Mouse (Mus musculus) embryonic fibroblast, embryonic 13.5 days (primary cell): ENCODE data around the gene Slc25a33. TPM values are rescaled to one million over a fixed set of nuclear protein-coding genes. Genes with fewer than 3 reads are reported as not detected.
A peak's percentile ranks its signal among the peaks of the same experiment; 100 is the strongest.

Experiments
- H3K27ac ChIP-seq: 2 replicates; pipeline ENCODE4 v1.5.1; 2012; ENCODE audit warnings: low read length, control low read depth, inconsistent platforms; ENCODE audit not compliant: insufficient read depth
- H3K4me1 ChIP-seq: 2 replicates; pipeline ENCODE4 v1.6.1; 2011; ENCODE audit warnings: low read length; ENCODE audit not compliant: control insufficient read depth, insufficient read depth
- H3K4me3 ChIP-seq: 2 replicates; pipeline ENCODE4 v1.5.1; 2011; ENCODE audit warnings: mild to moderate bottlenecking, control low read depth, low read length; ENCODE audit not compliant: insufficient read depth
- CTCF ChIP-seq: IDR thresholded peaks from 2 replicates; pipeline ENCODE4 v1.5.1; 2011; ENCODE audit warnings: mild to moderate bottlenecking, control low read depth, low read length, moderate library complexity, borderline replicate concordance; ENCODE audit not compliant: insufficient read depth
- POLR2A ChIP-seq: IDR thresholded peaks from 2 replicates; pipeline ENCODE4 v1.6.1; 2011; ENCODE audit warnings: low read depth, mild to moderate bottlenecking, control low read depth, low read length, moderate library complexity
- polyA plus RNA-seq: library from polyadenylated mRNA; stranded (reverse); fragments of >200 nt; gene quantifications from 2 replicates; pipeline ENCODE4 v1.2.4, GENCODE M21; 2011; ENCODE audit warnings: low read depth; ENCODE audit not compliant: missing spikeins, insufficient read length

Slc25a33 gene
- polyA plus RNA-seq, 1 experiment: 5.7 TPM

- Histone ChIP-seq H3K4me1 (no peaks in the 10 kb centered on the region), H3K27ac (no peak overlapping the region), H3K4me3 (no peak overlapping the region)
- TF ChIP-seq POLR2A: no peak
- peak; percentile 40; the same call in 1 of the 2 replicates for TF ChIP-seq CTCF
Observed at GRCm38 (mm10) chr4:149719686-149720085, 54.4 kb downstream of the Slc25a33 start.

GRCm38 (mm10) chr4:149714542-149714941 is 59.5 kb downstream of the Slc25a33 start:
- Histone ChIP-seq H3K27ac (no peak overlapping the region), H3K4me1 (no peaks in the 10 kb centered on the region), H3K4me3 (no peak overlapping the region)
- TF ChIP-seq POLR2A (no peak), CTCF (no peak)

GRCm38 (mm10) chr4:149711955-149712354 is 62.1 kb downstream of the Slc25a33 start:
- H3K4me1 ChIP-seq: no peaks in the 10 kb centered on the region
- no peak overlapping the region for H3K4me3 ChIP-seq
- H3K27ac ChIP-seq: no peak overlapping the region
- TF ChIP-seq POLR2A (no peak), CTCF (peak; percentile 83)

- Histone ChIP-seq H3K4me1 (no peaks in the 10 kb centered on the region), H3K27ac (no peak overlapping the region), H3K4me3 (no peak overlapping the region)
- no peak for TF ChIP-seq CTCF
- no peak for TF ChIP-seq POLR2A
Observed at GRCm38 (mm10) chr4:149711485-149711884, 62.6 kb downstream of the Slc25a33 start.

GRCm38 (mm10) chr4:149710510-149710909 is 63.6 kb downstream of the Slc25a33 start:
- Histone ChIP-seq H3K4me1 (no peaks in the 10 kb centered on the region), H3K4me3 (no peak overlapping the region), H3K27ac (no peak overlapping the region)
- TF ChIP-seq CTCF: peak; percentile 60; the same call in 1 of the 2 replicates
- no peak for TF ChIP-seq POLR2A

- H3K27ac ChIP-seq: no peak overlapping the region
- H3K4me1 ChIP-seq: no peaks in the 10 kb centered on the region
- no peak overlapping the region for H3K4me3 ChIP-seq
- TF ChIP-seq CTCF: no peak
- no peak for TF ChIP-seq POLR2A
Observed at GRCm38 (mm10) chr4:149705941-149706340, 68.1 kb downstream of the Slc25a33 start.

- Histone ChIP-seq H3K27ac (no peak overlapping the region), H3K4me1 (no peaks in the 10 kb centered on the region), H3K4me3 (no peak overlapping the region)
- TF ChIP-seq CTCF (no peak), POLR2A (no peak)
Observed at GRCm38 (mm10) chr4:149705298-149705697, 68.8 kb downstream of the Slc25a33 start.

- Histone ChIP-seq H3K4me3 (no peak within 1 kb of the TSS), H3K4me1 (no peaks in the 10 kb centered on the region), H3K27ac (no peak within 1 kb of the TSS)
- TF ChIP-seq POLR2A: no peak
- no peak for TF ChIP-seq CTCF
Observed at GRCm38 (mm10) chr4:149702210-149702979, 71.7 kb downstream of the Slc25a33 start, which contains the start of gene Pik3cd. Gene Pik3cd (minus strand): TSS chr4:149702571.

- H3K4me1 ChIP-seq: no peaks in the 10 kb centered on the region
- no peak overlapping the region for H3K27ac ChIP-seq
- no peak for TF ChIP-seq POLR2A
- TF ChIP-seq CTCF: no peak
- no peak overlapping the region for H3K4me3 ChIP-seq
Observed at GRCm38 (mm10) chr4:149701426-149702209, 72.5 kb downstream of the Slc25a33 start.

- H3K4me1 ChIP-seq: no peaks in the 10 kb centered on the region
- no peak overlapping the region for H3K4me3 ChIP-seq
- no peak for TF ChIP-seq CTCF
- TF ChIP-seq POLR2A: no peak
- no peak overlapping the region for H3K27ac ChIP-seq
Observed at GRCm38 (mm10) chr4:149699953-149700352, 74.1 kb downstream of the Slc25a33 start.
